Mouse (Mus musculus) heart, postnatal 14 days (tissue): Measurements from ENCODE around the gene Treml1. TPM values are rescaled to one million over a fixed set of nuclear protein-coding genes. Genes with fewer than 3 reads are reported as not detected.
"Not testable (repeated sequence)": the region's sequence is repeated elsewhere in the genome, so short reads cannot be mapped to it uniquely, and the experiment has no call there.

ENCODE experiments used
- DNase-seq, 2 experiments: peaks; one replicate each; pipeline ENCODE4 v3.0.0; 2021 to 2022
- intact Hi-C: fragments of 180-260 bp; cut with DNase I; formaldehyde crosslinking; loops from one replicate; pipeline ENCODE4 v1.15.1; 2025
- total RNA-seq, 2 experiments: library from RNA; stranded (reverse); gene quantifications; 2 replicates each; pipeline ENCODE4 v1.2.3; 2021

Treml1 gene
- total RNA-seq, 2 experiments from 2014 or later = 0.22 to 0.29 TPM

DNA sequence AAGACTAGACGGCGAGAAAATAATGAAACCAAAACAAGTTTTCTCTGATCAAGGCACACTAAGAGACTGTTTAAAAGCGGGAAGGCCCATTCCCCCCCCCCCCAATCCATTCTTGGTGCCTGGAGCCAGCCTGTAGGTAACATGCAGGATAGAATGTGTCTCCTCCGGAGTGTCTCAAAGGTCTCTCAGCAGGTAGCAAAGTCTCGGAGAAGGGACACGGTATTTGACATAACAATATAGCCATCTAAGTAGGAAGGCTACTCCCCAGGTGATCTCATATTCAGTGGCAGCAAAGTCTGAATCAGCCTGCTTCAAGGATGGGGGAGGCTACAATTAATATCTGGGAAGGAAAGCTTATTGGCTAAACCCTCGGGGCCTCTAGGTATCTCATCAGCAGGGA lies 6.7 kb upstream of the Treml1 start:
- DNase-seq, intact Hi-C loops: not testable (repeated sequence)

DNA sequence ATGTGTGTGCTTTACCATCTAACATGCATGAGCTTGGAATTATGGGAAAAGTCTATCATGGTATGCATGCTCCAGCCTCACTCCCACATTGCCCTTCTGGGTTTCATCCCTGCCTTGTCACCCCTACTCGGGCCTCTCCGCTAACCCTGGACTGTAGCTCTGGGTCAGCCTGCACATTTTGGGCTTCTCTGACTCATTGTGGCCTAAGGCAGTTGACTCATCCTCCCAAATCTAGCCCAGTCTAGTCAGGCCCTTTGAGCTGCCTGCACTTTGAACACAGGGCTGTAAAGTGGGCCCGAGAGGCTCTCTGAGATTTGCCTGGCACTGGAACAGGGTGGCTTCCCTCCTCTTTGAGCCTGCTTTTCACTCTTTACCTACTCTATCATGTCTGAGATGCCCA lies 3.9 kb upstream of the Treml1 start:
- DNase-seq = no peak
- intact Hi-C loops = no loop called here

DNA sequence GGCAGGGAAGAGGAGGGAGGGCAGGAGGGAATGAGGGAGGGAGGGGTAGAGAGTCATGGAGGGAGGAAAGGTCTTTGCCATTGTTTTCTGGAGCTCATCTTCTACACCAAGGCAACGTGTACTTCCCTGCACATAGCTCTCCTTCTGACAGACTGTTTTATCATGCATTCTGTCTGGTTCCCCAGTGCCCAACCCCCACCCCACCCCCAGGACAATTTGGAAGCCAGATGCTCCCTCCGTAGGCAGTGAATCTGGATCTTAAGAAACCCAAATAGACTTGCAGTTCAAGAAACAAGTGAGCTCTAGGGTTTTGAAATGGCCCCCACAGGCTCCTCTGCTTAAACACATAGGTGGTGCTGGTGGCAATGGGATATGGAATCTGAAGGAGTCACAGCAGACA lies 1.8 kb upstream of the Treml1 start:
- DNase-seq = no peak
- intact Hi-C loops = no loop called here

DNA sequence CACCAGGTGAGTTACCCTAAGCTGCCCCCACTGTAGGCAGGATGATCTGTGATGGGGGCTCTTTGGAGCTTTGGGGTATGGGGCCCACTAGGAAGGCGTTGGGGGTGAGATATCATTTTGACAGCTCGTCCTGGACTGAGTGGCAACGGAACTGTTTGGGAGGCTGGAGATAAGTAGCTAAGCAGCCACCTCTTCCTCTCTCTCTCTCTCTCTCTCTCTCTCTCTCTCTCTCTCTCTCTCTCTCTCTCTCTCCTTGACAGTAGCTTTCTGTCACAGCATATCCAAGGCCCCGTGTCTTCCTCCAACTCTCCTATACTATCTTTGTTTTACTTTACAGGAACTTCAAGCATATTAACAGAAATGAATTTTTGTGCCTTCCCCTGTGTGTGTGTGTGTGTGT lies 746 bp downstream of the Treml1 start:
- DNase-seq = no peak
- intact Hi-C loops = no loop called here

DNA sequence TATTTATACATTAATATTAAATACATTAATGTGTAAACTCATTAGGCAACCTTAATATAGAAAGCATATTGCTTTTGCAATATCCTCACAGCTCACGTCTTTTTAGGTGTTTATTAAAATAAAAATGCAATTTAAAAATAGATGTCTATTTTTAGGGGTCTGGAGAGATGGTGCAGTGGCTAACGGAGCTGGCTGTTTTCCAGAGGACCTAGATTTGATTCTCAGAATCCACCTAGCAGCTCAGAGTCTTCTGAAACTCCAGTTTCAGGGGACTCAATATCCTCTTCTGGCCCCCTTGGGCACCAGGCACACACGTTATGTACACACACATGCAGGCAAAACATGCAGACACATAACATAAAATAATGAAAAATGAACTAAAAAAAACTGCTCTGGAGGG lies 2.6 kb downstream of the Treml1 start:
- intact Hi-C loops = no loop called here
- DNase-seq = peak in 1 of 2 experiments; percentile 48

DNA sequence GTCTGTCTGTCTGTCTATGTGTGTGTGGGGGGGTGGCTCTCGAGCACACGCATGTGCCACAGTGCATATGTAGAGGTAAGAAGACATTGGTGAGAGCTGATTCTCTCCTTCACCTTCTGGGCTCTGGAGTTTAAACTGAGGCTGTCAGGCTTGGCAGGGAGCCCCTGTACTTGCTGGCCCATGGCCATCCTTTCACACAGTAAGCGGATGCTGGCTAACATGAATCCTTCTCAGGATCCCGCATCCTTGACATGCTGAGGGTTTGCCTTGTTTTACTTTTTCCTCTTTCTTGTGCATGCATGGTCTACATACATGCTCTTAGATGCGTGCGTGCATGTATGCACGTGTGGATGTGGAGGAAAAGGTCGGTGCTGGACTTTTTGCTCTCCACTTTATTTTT lies 3.2 kb downstream of the Treml1 start:
- DNase-seq = peak; percentile 63 to 73
- intact Hi-C loops = no loop called here

DNA sequence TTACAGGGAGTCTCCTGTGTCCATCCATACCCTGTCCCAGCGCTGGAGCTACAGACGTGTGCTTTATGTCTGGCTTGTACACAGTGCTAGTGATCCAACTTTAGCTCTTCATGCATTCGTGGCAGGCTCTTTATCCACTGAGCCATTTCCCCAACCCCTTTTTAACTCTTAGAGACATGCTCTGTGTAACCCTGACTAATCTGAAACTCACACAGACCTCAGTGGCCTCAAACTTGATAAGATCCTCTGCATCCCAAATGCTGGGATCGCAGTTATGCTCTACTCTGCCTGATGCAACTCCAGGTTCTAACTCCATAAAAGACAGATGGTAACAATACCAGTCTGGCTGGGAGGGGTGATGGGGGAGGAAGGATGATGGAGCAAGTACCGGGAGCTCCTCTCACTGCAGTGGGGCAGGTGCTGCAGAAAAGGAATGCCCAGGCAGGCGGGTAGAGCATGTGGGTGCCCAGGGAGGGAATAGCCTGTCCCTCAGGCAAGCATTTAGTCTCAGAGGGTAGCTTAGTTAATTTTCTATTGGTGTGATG lies 3.8 kb downstream of the Treml1 start:
- DNase-seq = no peak
- intact Hi-C loops = no loop called here

DNA sequence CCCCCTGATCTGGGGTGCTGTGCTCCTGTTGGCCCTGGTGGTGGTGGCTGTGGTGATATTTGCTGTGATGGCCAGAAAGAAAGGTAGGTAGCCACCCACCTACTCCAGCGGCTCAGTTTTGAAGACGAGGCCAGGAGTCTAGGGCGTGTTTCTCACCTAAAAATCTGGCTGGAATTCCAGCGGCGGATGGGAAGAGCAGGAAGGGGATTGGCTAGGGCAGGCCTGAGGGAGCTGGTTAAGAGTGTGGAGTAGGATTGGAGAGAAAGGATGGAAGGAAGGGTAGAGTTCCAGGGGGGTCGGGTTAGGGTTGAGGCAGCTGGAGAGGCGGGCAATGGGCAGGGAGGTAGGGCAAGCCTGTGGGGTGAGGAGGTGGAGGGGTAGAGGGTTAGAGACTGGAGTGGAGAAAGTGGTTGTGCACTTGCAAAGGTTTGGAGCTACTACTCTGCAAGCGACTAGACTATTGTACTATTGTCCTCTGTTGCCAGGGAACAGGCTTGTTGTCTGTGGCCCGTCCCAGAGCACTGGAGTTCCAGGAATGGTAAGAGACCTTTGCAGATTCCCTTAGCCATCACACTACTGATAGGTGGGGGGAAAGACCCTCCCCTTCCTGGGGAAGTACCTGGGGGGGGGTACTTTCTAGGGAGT lies 5.9 kb downstream of the Treml1 start:
- intact Hi-C loops = no loop called here
- no peak for DNase-seq

DNA sequence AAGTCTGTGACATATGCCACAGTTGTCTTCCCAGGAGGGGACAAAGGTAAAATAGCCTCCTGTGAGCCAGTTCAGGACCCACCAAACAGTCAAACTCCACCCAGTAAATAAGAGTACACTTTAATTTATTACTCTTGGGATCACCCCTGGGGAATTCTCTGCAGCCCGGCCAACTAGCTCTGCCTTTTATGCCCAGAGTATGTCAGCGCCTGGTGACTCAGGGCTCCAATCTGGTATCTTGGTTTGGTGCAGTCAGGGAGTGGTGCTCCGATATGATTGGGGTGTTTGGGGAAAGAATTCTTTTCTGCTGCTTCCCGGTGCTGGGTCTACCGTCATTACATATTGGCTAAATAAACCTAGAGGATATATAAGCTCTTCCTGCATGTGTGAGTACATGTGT lies 7.1 kb downstream of the Treml1 start:
- intact Hi-C loops = no loop called here
- no peak for DNase-seq

DNA sequence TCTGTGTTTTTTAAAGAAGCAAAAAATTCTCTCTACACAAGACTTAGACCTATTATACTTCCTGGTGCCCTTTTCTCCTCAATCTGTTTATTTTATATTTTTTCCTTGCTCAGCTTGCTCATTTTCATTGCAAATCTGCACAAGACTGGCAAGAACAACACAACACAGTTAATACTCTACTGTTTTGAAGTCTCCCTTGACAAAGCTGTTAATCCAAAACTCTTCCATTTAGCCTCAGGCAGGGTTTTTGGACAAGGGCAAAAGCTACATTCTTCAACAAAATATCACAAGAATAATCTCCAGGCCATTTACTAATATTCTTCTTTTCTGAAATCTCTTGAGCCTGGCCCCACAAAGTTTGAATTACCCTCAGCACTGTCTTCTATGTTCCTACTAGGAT lies 11.9 kb downstream of the Treml1 start:
- intact Hi-C loops = no loop called here
- no peak for DNase-seq

DNA sequence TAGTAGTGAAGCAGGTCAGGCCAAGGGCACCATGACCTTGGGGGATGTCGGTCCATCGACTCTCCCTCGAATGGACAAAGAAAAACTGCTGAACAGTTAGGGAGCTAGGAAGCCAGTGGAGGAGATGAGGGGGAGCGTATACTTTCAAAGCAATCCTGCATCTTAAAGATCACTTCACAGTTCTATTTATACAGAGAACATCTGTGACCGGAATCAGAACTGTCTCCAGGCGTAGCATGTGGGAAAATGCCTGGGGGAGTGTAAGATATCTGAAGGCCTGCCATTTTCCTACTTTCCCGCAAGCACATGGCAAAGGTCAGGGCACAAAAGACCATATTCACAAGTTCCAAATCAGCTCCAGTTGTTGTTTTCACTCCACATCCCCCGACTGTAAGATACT lies 13.3 kb downstream of the Treml1 start:
- no peak for DNase-seq
- intact Hi-C loops = no loop called here

DNA sequence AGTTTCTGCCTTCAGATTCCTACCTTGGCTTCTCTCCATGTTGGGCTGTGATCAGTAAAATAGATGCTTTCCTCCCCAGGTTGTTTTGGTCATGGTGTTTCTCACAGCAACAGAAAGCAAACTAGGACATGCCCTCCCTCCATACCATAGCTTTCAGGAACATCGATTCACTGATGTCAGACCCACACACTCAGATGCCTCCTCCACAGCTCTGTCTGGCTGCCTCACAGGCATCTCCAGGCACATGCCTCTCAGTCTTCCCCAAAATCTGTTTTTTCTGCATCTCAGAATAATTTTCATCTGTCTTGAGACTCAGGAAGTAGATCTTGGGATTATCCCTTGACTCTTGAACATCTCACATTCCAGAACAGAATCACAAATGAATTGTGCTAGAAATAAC lies 16.4 kb downstream of the Treml1 start:
- DNase-seq = no peak

DNA sequence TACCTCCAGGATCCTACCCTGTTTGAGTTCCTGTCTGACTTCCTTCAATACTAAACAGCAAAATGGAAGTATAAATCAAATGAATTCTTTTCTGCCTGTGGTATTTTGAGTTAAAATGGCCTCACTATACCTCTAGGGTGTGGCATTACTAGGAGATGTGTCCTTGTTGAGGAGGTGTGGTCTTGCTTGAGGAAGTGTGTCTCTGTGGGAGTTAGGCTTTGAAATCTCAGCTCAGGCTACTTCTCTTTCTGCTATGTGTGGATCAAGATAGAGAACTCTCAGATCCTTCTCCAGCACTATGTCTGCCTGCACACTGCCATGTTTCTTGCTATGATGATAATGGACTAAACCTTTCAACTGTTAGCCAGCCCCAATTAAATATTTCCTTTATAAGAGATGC lies 19.3 kb downstream of the Treml1 start:
- DNase-seq = no peak
- intact Hi-C loops = no loop called here

More for the DNA sequence above, 16.4 kb downstream of the Treml1 start:
- intact Hi-C loops = no loop called here

DNA sequence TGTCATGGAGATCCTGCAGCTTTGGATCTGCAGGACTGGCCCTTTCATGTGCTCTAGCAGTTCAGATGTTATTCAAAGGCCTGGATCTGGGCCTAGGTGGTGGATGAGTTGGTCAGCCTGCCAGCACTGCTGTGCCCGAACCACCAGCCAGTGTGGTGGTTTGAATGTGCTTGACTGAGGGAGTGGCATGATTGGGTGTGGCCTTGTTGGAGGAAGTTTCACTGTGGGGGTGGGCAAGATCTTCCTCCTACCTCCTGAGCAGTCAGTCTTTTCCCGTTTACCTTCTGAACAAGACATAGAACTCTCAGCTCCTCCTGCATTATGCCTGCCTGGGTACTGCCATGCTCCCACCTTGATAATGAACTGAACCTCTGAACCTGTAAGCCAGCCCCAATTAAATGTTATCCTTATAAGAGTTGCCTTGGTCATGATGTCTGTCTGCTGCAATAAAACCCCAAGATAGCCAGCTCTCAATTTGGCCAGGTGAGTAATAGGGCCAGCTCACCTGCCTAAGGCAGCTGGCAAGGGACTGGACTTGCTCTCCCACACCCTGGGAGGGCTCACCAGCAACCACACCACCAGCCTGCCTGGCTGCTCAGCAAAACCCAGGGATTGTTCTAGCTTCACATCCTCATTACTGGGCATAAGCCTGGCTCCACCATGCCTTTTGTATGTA lies 26.2 kb downstream of the Treml1 start:
- DNase-seq = no peak
- intact Hi-C loops = no loop called here

DNA sequence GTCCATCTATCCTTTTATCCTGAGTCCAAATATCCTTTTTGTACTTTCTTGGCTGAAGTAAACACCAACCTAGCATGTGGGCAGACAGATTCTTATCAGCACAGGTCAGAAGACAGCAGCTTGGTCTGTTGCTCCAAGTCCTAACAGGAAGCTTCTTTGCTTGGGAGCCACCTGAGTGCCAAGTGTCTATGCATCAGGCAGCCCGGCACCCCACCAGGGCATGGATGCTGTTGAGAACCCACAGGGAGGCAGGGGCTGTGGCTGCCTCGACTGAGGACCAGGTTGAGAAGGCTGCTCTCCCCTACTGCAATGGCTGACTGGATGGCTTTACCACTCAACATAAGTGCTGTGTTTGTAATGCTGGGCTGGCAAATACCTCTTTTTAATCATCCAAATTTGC lies 28.9 kb downstream of the Treml1 start:
- no peak for DNase-seq
- intact Hi-C loops = no loop called here

DNA sequence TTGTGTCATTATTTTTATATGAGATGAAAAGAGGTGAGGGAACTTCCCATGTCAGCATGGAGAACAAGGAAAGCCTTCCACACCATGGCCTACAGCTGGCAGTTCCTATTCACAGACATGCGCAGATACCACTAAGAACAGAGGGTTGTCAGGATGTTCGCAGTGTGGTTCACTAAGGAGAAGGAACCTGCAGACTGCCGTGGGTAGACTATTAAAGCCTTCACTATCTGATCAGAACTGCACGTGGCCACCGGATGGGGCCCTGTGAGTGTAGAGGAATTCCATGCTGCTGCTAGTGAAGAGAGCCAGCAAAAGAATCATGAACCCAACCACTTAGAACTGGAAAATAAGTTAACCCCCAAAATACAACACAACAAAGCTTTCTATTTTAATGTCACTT lies 29.7 kb downstream of the Treml1 start:
- intact Hi-C loops = no loop called here
- DNase-seq = no peak

DNA sequence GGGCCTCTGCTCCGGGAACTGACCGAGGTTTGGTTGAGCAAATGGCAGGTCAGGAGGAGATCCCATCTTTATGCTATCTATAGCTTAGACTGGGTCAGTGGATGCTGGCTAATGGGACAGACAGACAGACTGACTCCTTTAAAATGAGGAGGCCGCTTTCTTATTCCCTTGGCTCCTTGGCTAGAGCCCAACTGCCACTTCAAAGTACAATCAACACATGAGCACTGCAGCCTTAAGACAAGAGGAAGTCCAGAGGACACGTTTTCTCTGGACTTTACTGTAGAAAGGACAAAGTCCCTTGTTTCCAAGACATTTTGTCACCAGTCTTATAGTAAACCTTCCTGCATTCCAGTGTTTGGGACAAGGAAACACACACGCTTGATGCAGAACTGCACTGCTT lies 31.7 kb downstream of the Treml1 start:
- intact Hi-C loops = no loop called here
- no peak for DNase-seq

DNA sequence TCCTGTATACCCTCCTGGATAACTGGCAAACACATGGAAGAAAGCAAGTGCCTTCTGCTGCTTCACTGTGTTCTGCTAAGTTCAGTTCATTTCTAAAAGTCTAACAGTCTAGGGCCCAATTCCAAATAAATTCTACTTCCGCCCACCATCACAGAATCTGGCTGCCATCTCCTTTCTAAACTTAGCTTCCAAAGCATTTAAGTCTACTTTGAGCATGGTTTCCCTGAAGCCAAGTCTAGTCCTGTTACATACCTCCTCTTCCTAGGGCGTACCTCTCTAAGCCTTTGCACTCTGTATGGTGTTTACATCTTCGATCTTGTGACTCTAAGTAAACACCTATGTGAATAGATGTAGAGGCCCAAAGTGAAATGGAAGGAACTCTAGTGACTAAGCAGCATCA lies 32.9 kb downstream of the Treml1 start:
- intact Hi-C loops = no loop called here
- no peak for DNase-seq

DNA sequence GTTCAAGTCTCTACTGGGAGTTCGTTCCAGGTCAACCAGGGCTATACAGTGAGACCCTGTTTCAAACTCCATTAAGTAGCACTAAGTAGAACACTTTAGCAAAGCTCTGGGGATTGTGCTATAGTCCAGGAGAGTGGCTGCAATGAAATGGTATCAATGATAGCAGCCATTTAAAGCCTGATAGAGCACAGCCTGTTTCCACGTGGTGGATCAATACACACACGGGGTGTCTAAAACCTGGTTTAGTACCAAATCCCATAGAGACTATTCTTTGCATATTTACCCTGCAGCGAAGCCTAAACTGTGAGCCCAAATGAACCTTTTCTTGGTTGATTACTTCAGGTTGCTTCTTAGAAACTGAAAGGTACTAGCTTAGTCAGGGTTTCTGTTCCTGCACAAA lies 42.0 kb downstream of the Treml1 start:
- no peak for DNase-seq
- intact Hi-C loops = no loop called here

DNA sequence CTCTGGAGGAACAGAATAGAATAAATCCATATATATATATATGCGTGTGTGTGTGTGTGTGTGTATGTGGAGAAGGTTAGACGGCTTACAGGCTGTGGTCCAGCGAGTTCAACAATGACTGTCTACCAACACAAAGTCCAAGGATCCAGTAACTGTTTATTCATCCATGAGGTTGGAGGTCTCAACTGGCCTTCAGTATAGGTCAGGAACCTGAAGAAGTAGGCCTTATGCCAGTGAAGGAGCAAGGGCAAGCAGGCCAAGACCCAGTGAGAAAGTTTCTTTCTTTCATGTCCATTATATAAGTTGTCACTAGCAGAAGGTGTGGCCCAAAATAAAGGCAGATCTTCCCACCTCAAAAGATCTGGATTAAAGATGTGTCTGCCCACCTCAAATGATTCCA lies 43.0 kb downstream of the Treml1 start:
- intact Hi-C loops = no loop called here
- DNase-seq = no peak

DNA sequence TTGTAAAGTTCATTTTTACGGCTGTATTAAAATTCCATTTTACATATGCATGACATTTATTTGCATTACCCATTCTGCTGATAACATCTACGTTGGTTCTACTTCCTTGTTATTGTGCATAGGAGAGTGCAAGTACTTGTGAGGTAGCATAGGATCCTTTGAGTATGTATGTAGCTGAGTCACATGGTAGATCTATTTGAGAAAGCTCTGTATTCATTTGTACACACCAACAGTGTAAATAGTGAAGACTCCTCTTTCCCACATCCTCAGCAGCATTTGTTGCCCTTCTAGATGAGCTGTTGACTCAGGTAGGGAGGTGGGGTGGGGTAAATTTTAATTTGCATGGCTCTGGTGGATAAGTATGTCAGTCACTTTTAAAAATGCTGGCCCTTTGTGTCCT lies 44.1 kb downstream of the Treml1 start:
- intact Hi-C loops = no loop called here
- DNase-seq = no peak

DNA sequence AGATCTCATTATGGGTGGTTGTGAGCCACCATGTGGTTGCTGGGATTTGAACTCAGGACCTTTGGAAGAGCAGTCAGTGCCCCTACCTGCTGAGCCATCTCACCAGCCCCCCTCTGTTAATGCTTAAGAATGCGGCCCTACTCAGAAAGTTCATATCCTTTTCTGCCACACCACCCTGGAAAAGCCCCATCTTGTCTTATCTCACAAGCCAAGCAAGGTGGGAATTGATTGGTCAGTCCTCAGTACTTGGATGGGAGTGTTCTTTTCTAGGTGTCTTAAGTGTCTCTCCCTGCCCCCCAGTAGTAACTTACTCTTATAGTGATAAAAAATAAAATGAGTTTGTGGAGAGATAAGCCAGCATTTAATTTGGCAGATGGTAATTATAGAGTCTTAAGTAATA lies 45.0 kb downstream of the Treml1 start:
- intact Hi-C loops = loop anchor here (5.0 kb wide), 1 partner anchor 127 kb away; no protein-coding TSS in a partner anchor
- DNase-seq = no peak
